1 mouse cellular context compared by ENCODE assay signal in the genomic region with DNA sequence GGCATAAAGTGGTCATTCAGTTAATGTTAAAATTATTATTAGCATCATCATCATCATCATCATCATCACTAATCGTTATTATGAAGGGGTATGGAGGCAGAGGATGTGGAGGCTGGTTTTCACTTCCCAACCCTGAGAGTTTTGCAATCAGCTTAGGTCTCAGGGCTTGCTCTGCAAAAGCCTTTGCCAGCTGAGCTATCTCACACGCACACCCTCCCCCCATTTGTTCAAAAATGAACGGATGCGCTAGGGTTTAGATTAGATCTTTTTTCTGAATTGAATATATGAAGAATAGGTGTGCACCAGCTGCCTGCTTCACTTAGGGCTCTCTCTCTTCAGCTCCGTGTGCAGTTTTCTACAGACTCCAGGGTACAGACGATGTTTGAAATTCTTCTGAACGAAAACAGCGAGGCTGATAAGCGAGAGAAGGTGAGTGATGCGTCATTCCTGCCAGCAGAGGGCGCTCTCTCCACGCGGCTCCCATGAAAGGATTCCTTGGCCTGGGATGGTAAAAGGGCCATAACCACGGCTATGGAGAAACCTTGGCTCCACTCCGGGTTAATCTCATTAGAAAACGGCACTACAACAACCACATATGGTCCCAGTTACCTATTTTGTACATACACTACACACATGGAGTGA.
A peak's percentile ranks its signal among the peaks of the same experiment; 100 is the strongest.
TF ChIP-seq lines count a peak whose summit lies in the region.

No protein-coding gene starts in this region.

TF ChIP-seq in CH12.LX, 34 proteins besides CTCF, POLR2A, EP300 and RAD21:
- TF ChIP-seq NELFE (IDR thresholded peaks at IDR 0.05; ENCODE audit: low read depth, low read length) = peak; percentile 60; the same call in 1 of the 2 replicates
- TF ChIP-seq MAX (IDR thresholded peaks at IDR 0.05; ENCODE audit: low read length) = 0 out of 2 replicates have a peak, but pooled peaks have one; percentile 38
- peak; percentile 54; the same call in 1 of the 2 replicates for TF ChIP-seq TCF12 (IDR thresholded peaks at IDR 0.05; ENCODE audit: low read depth, low read length)
- peak; percentile 65; the same call in 1 of the 2 replicates for TF ChIP-seq MXI1 (IDR thresholded peaks at IDR 0.05; ENCODE audit: low read depth, low read length)
- peak; percentile 40; the same call in 1 of the 2 replicates for TF ChIP-seq NRF1 (IDR thresholded peaks at IDR 0.05; ENCODE audit: low read depth, low read length)
- no peak for TF ChIP-seq ZKSCAN1 (IDR thresholded peaks at IDR 0.05; ENCODE audit: borderline replicate concordance, low read depth, low read length)
- 0 out of 2 replicates have a peak, but pooled peaks have one; percentile 29 for TF ChIP-seq MYC (IDR thresholded peaks at IDR 0.05; ENCODE audit: low read depth, low read length)
- 0 out of 2 replicates have a peak, but pooled peaks have one; percentile 18 for TF ChIP-seq JUN (IDR thresholded peaks at IDR 0.05; ENCODE audit: insufficient read depth, low read depth, low read length)
- TF ChIP-seq SIN3A (IDR thresholded peaks at IDR 0.05; ENCODE audit: low read length) = peak; percentile 49; the same call in 1 of the 2 replicates
- TF ChIP-seq BHLHE40 (IDR thresholded peaks at IDR 0.05; ENCODE audit: low read depth, low read length) = no peak
- TF ChIP-seq SMC3 (IDR thresholded peaks at IDR 0.05; ENCODE audit: low read depth, low read length) = peak; percentile 99
- TF ChIP-seq JUND (conservative IDR thresholded peaks at IDR 0.05; ENCODE audit: low read depth, low read length) = 0 out of 2 replicates have a peak, but pooled peaks have one; percentile 29
- TF ChIP-seq ZC3H11A (IDR thresholded peaks at IDR 0.05; ENCODE audit: low read depth, low read length) = peak; percentile 99
- no peak for TF ChIP-seq KAT2A (IDR thresholded peaks at IDR 0.05; ENCODE audit: insufficient replicate concordance, low read length)
- no peak for TF ChIP-seq USF2 (conservative IDR thresholded peaks at IDR 0.05; ENCODE audit: low read depth, low read length)
- peak; percentile 59; the same call in 1 of the 2 replicates for TF ChIP-seq IRF4 (IDR thresholded peaks at IDR 0.05; ENCODE audit: low read depth, low read length)
